Mouse (Mus musculus): ENCODE measurements around the gene Adgrd1.

- TF ChIP-seq CTCF (conservative IDR thresholded peaks at IDR 0.05; ENCODE audit: low read length) (no peak), POU5F1 (IDR thresholded peaks at IDR 0.05; ENCODE audit: borderline replicate concordance, low read length) (no peak), NANOG (IDR thresholded peaks at IDR 0.05; ENCODE audit: borderline replicate concordance, low read length) (no peak)
Measured at GRCm38 (mm10) chr5:129181450-129181849, 84.9 kb downstream of the Adgrd1 start.

Data from E14TG2a.4 (cell line).